Mouse (Mus musculus): ENCODE data around the gene Gprin2. TPM values are rescaled to one million over a fixed set of nuclear protein-coding genes. Genes with fewer than 3 reads are reported as not detected.

Gprin2 gene
- total and polyA plus RNA-seq, 2 experiments from 2014 or later: 7.7 to 49.3 TPM

DNA sequence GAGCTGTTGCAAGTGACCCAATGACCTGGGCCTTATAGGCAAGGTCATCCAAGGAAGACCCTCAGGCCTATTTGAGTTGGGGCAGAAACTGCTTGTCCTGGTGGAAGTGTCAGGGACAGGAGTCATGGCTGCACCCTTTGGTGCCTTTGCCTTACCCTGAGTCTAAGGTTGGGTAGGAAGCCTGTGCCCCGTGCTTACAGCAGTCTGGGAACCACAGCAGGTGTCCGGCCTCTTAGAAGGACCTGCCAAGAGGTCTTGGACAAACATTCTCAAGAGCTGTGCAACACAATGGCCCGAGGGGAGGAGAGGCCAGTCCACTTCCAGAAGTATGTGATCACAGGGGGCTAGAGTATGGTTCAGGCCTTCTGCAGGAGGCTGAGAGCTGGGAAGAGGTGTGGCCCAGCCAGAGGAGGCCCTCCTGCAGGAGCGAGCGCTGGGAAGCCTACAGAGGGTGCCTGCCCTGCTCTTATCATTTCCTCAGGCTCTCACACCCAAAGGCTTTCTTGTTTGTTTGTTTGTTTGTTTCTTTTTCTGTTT is 22.0 kb upstream of the Gprin2 start:
- no peak overlapping the region for H3K4me2 ChIP-seq (ENCODE audit: low read depth, low read length, poor library complexity, severe bottlenecking)
- no peak overlapping the region for H3K9ac ChIP-seq (replicated peaks; ENCODE audit: low read length, poor library complexity, severe bottlenecking)
- peaks cover 13% of the 10 kb centered on the region; the same call in 1 of the 2 replicates for H3K27me3 ChIP-seq (ENCODE audit: insufficient read depth, low read length)
- ATAC-seq (ENCODE audit: low FRiP score) (no peak), DNase-seq (ENCODE audit: low spot score) (no peak)
- H3K4me1 ChIP-seq (ENCODE audit: insufficient read depth, low read length): no peaks in the 10 kb centered on the region
- H3K4me3 ChIP-seq (ENCODE audit: low read depth, low read length): no peak overlapping the region
- H3K9me3 ChIP-seq (ENCODE audit: low read length): no peaks in the 10 kb centered on the region
- H3K36me3 ChIP-seq (ENCODE audit: insufficient read depth, low read length): no peaks in the 10 kb centered on the region
- TF ChIP-seq CTCF (IDR thresholded peaks at IDR 0.05): no peak
- H3K27ac ChIP-seq (ENCODE audit: low read depth, low read length): no peak overlapping the region
- WGBS: 71% methylated on average over 5 of the region's 5 CpGs

DNA sequence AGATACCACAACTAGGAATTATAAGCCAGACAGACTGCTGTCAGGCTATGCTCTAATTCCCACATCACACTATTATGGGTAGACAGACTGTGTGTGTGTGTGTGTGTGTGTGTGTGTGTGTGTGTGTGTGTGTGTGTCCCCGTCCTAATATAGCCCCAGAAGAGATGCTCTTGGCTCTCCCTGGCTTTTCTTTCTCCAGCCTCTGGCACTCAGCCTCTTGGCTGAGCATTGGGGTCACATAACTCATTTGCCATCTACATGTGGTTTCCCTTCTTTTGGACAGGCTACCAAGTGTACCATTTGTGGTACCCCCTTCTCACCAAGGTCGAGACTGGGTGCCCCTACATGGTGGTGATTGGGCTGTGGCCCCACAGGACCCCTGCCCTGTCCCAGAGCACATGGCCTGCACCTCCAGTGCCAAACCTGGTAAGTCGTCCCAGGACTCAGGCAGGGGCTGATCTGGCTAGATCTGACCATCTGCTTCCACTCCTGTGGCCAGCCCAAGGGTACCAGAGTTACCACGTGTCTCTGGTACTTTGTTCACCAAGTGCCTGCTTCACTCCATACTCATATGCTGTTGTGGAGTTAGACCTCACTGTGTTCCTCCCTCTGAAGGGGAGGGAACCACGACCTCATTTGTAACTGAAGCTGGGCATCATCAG is 20.1 kb upstream of the Gprin2 start:
- no peak overlapping the region for H3K4me2 ChIP-seq (ENCODE audit: low read depth, low read length, poor library complexity, severe bottlenecking)
- peaks cover 13% of the 10 kb centered on the region; the same call in 1 of the 2 replicates for H3K27me3 ChIP-seq (ENCODE audit: insufficient read depth, low read length)
- H3K9me3 ChIP-seq (ENCODE audit: low read length): no peaks in the 10 kb centered on the region
- TF ChIP-seq CTCF (IDR thresholded peaks at IDR 0.05): no peak
- H3K36me3 ChIP-seq (ENCODE audit: insufficient read depth, low read length): no peaks in the 10 kb centered on the region
- WGBS: 71% methylated on average over 5 of the region's 5 CpGs
- DNase-seq (ENCODE audit: low spot score): no peak
- no peaks in the 10 kb centered on the region for H3K4me1 ChIP-seq (ENCODE audit: insufficient read depth, low read length)
- no peak overlapping the region for H3K27ac ChIP-seq (ENCODE audit: low read depth, low read length)
- H3K4me3 ChIP-seq (ENCODE audit: low read depth, low read length): no peak overlapping the region
- no peak overlapping the region for H3K9ac ChIP-seq (replicated peaks; ENCODE audit: low read length, poor library complexity, severe bottlenecking)
- no peak for ATAC-seq (ENCODE audit: low FRiP score)

DNA sequence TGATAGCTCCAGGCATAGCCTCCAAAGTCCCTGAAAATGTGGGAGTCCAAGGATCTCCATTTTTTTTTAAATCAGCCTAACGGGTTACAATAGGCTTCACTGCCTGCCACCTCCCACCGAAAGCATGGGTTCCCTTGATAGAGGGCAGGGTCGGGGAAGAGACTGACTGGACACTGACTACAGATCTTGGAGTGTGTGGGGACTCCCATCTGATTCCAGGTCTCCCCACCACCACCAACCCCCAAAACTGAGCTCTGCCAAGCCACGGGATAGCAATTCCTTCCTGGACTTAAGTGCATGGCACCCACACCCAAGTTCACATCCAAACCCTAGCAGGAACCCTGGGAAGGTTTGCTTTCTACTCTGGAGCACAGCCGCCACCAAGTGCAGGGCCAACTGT is 19.0 kb upstream of the Gprin2 start:
- H3K36me3 ChIP-seq (ENCODE audit: insufficient read depth, low read length): no peaks in the 10 kb centered on the region
- no peaks in the 10 kb centered on the region for H3K9me3 ChIP-seq (ENCODE audit: low read length)
- no peak overlapping the region for H3K4me3 ChIP-seq (ENCODE audit: low read depth, low read length)
- peak overlapping the region; percentile 50; the same call in 1 of the 2 replicates for H3K4me2 ChIP-seq (ENCODE audit: low read depth, low read length, poor library complexity, severe bottlenecking)
- DNase-seq (ENCODE audit: low spot score) (no peak), ATAC-seq (ENCODE audit: low FRiP score) (no peak)
- 82% methylated on average over 5 of the region's 5 CpGs for whole genome bisulfite sequencing
- H3K27me3 ChIP-seq (ENCODE audit: insufficient read depth, low read length): peaks cover 13% of the 10 kb centered on the region; the same call in 1 of the 2 replicates
- no peak for TF ChIP-seq CTCF (IDR thresholded peaks at IDR 0.05)
- H3K9ac ChIP-seq (replicated peaks; ENCODE audit: low read length, poor library complexity, severe bottlenecking): no peak overlapping the region
- H3K27ac ChIP-seq (ENCODE audit: low read depth, low read length): no peak overlapping the region
- H3K4me1 ChIP-seq (ENCODE audit: insufficient read depth, low read length): no peaks in the 10 kb centered on the region

DNA sequence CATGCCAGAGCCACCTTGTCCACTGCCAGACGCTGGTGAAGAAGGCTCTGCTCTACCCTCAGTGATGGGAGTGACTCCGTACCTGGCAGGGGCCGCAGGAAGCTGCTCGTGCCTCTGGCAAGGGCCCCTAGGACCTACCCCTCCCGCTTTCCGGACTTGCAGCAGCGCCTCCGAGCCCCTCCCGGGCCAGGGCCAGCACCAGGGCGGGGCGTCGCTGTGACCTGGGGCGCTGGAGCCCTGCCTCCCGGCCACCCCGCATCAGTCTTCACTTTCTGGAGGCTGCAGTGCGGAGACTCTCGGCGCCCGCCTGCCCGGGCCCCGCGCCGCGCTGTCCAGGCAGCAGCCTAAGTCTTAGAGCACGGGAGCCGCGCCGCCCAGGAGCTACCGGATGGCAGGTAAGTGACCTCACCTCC is 18.3 kb upstream of the Gprin2 start:
- Histone ChIP-seq H3K9me3 (ENCODE audit: low read length) (no peaks in the 10 kb centered on the region), H3K4me3 (ENCODE audit: low read depth, low read length) (peak overlapping the region; percentile 21), H3K4me2 (ENCODE audit: low read depth, low read length, poor library complexity, severe bottlenecking) (peak overlapping the region; percentile 50), H3K9ac (replicated peaks; ENCODE audit: low read length, poor library complexity, severe bottlenecking) (no peak overlapping the region), H3K4me1 (ENCODE audit: insufficient read depth, low read length) (no peaks in the 10 kb centered on the region), H3K27me3 (ENCODE audit: insufficient read depth, low read length) (peaks cover 13% of the 10 kb centered on the region; the same call in 1 of the 2 replicates), H3K27ac (ENCODE audit: low read depth, low read length) (no peak overlapping the region), H3K36me3 (ENCODE audit: insufficient read depth, low read length) (no peaks in the 10 kb centered on the region)
- no peak for ATAC-seq (ENCODE audit: low FRiP score)
- TF ChIP-seq CTCF (IDR thresholded peaks at IDR 0.05): no peak
- 8% methylated on average over 25 of the region's 29 CpGs for WGBS
- DNase-seq (ENCODE audit: low spot score): no peak

DNA sequence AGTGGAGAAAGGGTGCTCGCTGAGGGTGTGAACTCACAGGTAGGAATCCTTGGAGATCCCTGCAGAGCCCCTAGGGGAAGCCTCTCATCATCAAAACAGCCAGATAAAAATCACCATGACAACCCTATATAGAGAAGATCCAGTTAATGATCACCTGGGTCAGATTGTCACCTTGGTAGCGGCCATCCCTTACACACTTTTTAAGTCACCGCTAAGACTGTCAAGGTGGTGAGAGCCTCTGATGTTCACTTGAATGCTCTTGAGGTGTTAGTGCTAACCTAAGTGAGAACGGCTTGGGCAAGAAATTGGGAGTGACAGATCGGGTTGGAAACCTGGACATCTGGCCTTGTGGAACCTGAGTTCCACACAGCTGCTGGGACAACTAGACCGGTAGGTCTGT is 17.8 kb upstream of the Gprin2 start, which contains the start of gene Syt15:
Gene Syt15, plus strand, starts transcription at position 301 of the 400 bp plus-strand sequence.
- DNase-seq (ENCODE audit: low spot score) (no peak), ATAC-seq (ENCODE audit: low FRiP score) (no peak)
- Histone ChIP-seq H3K36me3 (ENCODE audit: insufficient read depth, low read length) (no peaks in the 10 kb centered on the region), H3K4me3 (ENCODE audit: low read depth, low read length) (peak within 1 kb of the TSS; percentile 21), H3K4me2 (ENCODE audit: low read depth, low read length, poor library complexity, severe bottlenecking) (peak within 1 kb of the TSS; percentile 50), H3K27me3 (ENCODE audit: insufficient read depth, low read length) (peaks cover 13% of the 10 kb centered on the region; the same call in 1 of the 2 replicates), H3K4me1 (ENCODE audit: insufficient read depth, low read length) (no peaks in the 10 kb centered on the region), H3K9me3 (ENCODE audit: low read length) (no peaks in the 10 kb centered on the region), H3K27ac (ENCODE audit: low read depth, low read length) (no peak within 1 kb of the TSS), H3K9ac (replicated peaks; ENCODE audit: low read length, poor library complexity, severe bottlenecking) (no peak within 1 kb of the TSS)
- no peak for TF ChIP-seq CTCF (IDR thresholded peaks at IDR 0.05)
- 84% methylated on average over 6 of the region's 6 CpGs for WGBS

DNA sequence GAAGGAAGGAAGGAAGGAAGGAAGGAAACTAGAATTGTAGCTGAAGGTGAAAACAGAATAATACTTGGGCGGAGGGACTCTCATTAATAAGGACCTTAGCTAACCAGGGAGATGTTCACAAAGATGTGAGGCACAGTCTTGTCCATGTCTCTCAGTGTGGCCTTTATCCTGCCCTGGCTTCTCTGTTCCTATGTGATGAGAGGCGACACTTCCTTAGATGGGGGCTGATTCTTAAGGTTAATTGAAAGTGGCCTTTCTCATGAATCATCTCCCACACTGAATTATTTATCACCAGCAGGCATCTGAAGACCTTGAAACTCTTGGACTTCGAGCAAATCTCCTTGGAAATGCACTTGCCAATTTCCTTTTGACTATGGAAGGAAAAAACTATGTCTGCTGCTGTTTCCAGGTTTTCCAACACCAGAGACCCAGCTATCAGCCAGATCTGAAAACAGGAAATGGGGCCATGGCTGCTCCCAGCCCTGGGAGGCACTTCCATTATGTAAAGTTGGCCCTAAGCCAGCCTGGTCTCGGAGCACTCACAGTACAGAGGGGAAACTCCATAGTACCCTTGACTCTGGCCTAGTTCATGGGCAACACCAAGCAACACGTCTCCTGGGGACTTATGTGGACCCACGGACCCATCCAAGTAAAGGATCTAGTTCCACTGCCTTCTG is 14.1 kb upstream of the Gprin2 start:
- no peak for ATAC-seq (ENCODE audit: low FRiP score)

More for the DNA sequence above, 14.1 kb upstream of the Gprin2 start:
- 63% methylated on average over 6 of the region's 6 CpGs for WGBS
- Histone ChIP-seq H3K9me3 (ENCODE audit: low read length) (no peaks in the 10 kb centered on the region), H3K36me3 (ENCODE audit: insufficient read depth, low read length) (no peaks in the 10 kb centered on the region), H3K27ac (ENCODE audit: low read depth, low read length) (no peak overlapping the region), H3K27me3 (ENCODE audit: insufficient read depth, low read length) (peaks cover 9% of the 10 kb centered on the region; the same call in 1 of the 2 replicates), H3K9ac (replicated peaks; ENCODE audit: low read length, poor library complexity, severe bottlenecking) (no peak overlapping the region), H3K4me3 (ENCODE audit: low read depth, low read length) (no peak overlapping the region), H3K4me2 (ENCODE audit: low read depth, low read length, poor library complexity, severe bottlenecking) (no peak overlapping the region), H3K4me1 (ENCODE audit: insufficient read depth, low read length) (no peaks in the 10 kb centered on the region)
- no peak for TF ChIP-seq CTCF (IDR thresholded peaks at IDR 0.05)
- peak; percentile 47 for DNase-seq (ENCODE audit: low spot score)

Data from midbrain, postnatal 0 days (tissue).